Mouse (Mus musculus) stomach, postnatal 0 days (tissue): ENCODE results near the gene Klhl8. TPM values are rescaled to one million over a fixed set of nuclear protein-coding genes. Genes with fewer than 3 reads are reported as not detected.

Experiments used
- ATAC-seq: fragments of 200-750 bp; cut with Nextera tagmentation; 2 replicates; pipeline ENCODE4 v1.8.0; 2017; ENCODE audit not compliant: low FRiP score, low TSS enrichment
- DNase-seq: peaks from one replicate; pipeline ENCODE4 v3.0.0-alpha.2; 2016; ENCODE audit warnings: low spot score
- H3K27ac ChIP-seq: fragments of 300-500 bp; sonication (generic); replicated peaks from 2 replicates; pipeline ENCODE4 v1.5.1; 2014; ENCODE audit warnings: mild to moderate bottlenecking, control low read depth
- H3K27me3 ChIP-seq: fragments of 300-500 bp; sonication (generic); 2 replicates; pipeline ENCODE4 v1.6.1; 2014; ENCODE audit warnings: low read length; ENCODE audit not compliant: control insufficient read depth, insufficient read depth
- H3K36me3 ChIP-seq: fragments of 300-500 bp; sonication (generic); 2 replicates; pipeline ENCODE4 v1.6.1; 2014; ENCODE audit warnings: low read length, mixed read lengths; ENCODE audit not compliant: control insufficient read depth, insufficient read depth
- H3K4me1 ChIP-seq: fragments of 300-500 bp; sonication (generic); replicated peaks from 2 replicates; pipeline ENCODE4 v1.6.1; 2014; ENCODE audit warnings: antibody characterized with exemption; ENCODE audit not compliant: control insufficient read depth, insufficient read depth
- H3K4me2 ChIP-seq: fragments of 300-500 bp; sonication (generic); replicated peaks from 2 replicates; pipeline ENCODE4 v1.6.1; 2014; ENCODE audit warnings: low read depth, mild to moderate bottlenecking, control low read depth, moderate library complexity
- H3K4me3 ChIP-seq: fragments of 300-500 bp; sonication (generic); 2 replicates; pipeline ENCODE4 v1.5.1; 2014; ENCODE audit warnings: low read depth, low read length, control low read depth
- H3K9ac ChIP-seq: fragments of 300-500 bp; sonication (generic); 2 replicates; pipeline ENCODE4 v1.6.1; 2014; ENCODE audit warnings: mild to moderate bottlenecking, low read length, control low read depth, mixed read lengths
- H3K9me3 ChIP-seq: fragments of 300-500 bp; sonication (generic); 2 replicates; pipeline ENCODE4 v1.6.1; 2016; ENCODE audit warnings: low read length; ENCODE audit not compliant: control insufficient read depth
- CTCF ChIP-seq: IDR thresholded peaks from 2 replicates; pipeline ENCODE4 v1.5.1; 2016; ENCODE audit warnings: antibody characterized with exemption, low read depth, mild to moderate bottlenecking, moderate library complexity
- EP300 ChIP-seq: optimal IDR thresholded peaks from 2 replicates; pipeline ENCODE3; 2016; ENCODE audit warnings: antibody characterized with exemption
- WGBS: fragments of 180-500 bp; shearing (Covaris S2); extraction: QIAGEN DNeasy Blood & Tissue Kit; methylation state at CpG from one replicate; pipeline ENCODE4 v1.1.7; 2014; 5-methylcytosine and 5-hydroxymethylcytosine counted together
- polyA plus RNA-seq: library from polyadenylated mRNA; unstranded; fragments of >200 nt; fragmentation: Nextera tagmentation; extraction: Ambion mirVana; gene quantifications from 2 replicates; pipeline ENCODE4 v1.2.1, GENCODE M21; 2015

Klhl8 gene
- polyA plus RNA-seq, 1 experiment from 2014 or later = 7.7 TPM

DNA sequence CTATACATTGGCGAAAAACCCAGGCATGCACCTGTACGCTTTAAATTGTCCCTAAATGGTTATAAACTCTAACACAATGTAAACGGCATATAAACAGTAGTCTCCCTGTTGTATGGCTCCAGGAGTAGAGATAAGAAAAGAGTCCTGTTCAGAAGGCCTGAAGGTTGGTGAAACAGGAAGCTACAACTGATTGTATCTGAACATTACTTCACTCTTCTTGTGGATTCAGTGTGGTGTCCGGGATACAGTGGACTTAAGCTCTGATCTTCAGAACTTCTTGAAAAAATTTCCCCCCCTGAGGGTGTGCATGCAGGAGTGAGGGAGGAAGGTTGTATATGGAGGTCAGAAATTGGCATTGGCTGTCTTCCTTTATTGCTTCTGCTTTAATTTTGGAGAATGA is 8.4 kb upstream of the Klhl8 start:
- H3K27me3 ChIP-seq = no peaks in the 10 kb centered on the region
- no peaks in the 10 kb centered on the region for H3K36me3 ChIP-seq
- DNase-seq (no peak), ATAC-seq (no peak)
- TF ChIP-seq CTCF (no peak), EP300 (no peak)
- 71% methylated on average over 4 of the region's 4 CpGs for WGBS
- no peak overlapping the region for H3K9ac ChIP-seq
- no peaks in the 10 kb centered on the region for H3K9me3 ChIP-seq
- no peak overlapping the region for H3K27ac ChIP-seq
- H3K4me2 ChIP-seq = no peak overlapping the region
- no peak overlapping the region for H3K4me3 ChIP-seq
- no peaks in the 10 kb centered on the region for H3K4me1 ChIP-seq

DNA sequence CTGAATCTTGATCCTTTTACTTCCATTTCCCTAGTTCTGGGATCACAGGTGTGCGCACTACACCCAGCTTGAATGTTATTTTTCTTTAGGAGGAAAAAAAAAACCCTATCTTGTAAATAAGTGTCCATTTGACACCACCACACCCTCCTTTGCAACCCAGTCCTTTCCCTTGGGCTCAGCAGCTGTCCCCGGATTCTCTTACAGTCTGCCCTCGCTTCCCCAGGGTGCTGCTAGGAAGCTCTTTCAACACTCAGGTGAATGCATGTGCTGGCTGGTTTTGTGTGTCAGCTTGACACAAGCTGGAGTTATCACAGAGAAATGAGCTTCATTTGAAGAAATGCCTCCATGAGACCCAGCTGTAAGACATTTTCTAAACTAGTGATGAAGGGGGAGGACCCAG is 7.2 kb upstream of the Klhl8 start:
- no peak overlapping the region for H3K27ac ChIP-seq
- 60% methylated on average over 3 of the region's 3 CpGs for WGBS

DNA sequence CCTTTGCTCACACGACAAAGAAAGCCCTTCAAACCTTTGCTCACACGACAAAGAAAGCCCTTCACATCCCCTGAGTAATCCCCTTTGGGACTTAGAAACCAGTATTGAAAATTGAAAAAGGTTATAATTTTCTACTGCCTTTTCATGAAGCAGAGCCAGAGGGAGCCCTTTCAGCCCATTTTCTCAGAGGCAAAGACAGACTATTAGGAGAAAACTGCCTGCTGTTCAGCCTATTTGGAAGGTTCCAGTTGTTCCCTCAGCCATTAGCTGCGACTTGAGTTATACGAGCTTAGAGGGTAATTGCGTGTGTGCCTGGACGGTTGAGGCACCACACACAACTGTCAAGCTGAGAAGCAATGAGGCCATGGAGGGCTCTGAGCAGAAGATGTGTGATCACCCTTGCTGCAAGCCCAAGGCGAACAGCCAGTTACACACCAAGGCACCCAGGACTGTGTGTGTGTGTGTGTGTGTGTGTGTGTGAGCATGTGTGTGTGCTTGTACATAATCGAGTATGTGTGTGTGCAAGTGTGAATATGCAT is 6.4 kb upstream of the Klhl8 start:
- WGBS = 60% methylated on average over 8 of the region's 8 CpGs
- Histone ChIP-seq H3K4me2 (no peak overlapping the region), H3K27me3 (no peaks in the 10 kb centered on the region), H3K4me1 (no peaks in the 10 kb centered on the region), H3K4me3 (no peak overlapping the region), H3K36me3 (no peaks in the 10 kb centered on the region), H3K9ac (no peak overlapping the region), H3K9me3 (no peaks in the 10 kb centered on the region), H3K27ac (no peak overlapping the region)
- ATAC-seq = peak; percentile 8; the same call in 1 of the 2 replicates
- DNase-seq = no peak
- TF ChIP-seq CTCF = peak; percentile 35
- no peak for TF ChIP-seq EP300

More for the DNA sequence above, 7.2 kb upstream of the Klhl8 start:
- Histone ChIP-seq H3K4me2 (no peak overlapping the region), H3K9ac (no peak overlapping the region), H3K9me3 (no peaks in the 10 kb centered on the region), H3K4me1 (no peaks in the 10 kb centered on the region), H3K36me3 (no peaks in the 10 kb centered on the region), H3K27me3 (no peaks in the 10 kb centered on the region), H3K4me3 (no peak overlapping the region)
- no peak for TF ChIP-seq EP300
- TF ChIP-seq CTCF = no peak
- ATAC-seq = no peak
- DNase-seq = no peak

DNA sequence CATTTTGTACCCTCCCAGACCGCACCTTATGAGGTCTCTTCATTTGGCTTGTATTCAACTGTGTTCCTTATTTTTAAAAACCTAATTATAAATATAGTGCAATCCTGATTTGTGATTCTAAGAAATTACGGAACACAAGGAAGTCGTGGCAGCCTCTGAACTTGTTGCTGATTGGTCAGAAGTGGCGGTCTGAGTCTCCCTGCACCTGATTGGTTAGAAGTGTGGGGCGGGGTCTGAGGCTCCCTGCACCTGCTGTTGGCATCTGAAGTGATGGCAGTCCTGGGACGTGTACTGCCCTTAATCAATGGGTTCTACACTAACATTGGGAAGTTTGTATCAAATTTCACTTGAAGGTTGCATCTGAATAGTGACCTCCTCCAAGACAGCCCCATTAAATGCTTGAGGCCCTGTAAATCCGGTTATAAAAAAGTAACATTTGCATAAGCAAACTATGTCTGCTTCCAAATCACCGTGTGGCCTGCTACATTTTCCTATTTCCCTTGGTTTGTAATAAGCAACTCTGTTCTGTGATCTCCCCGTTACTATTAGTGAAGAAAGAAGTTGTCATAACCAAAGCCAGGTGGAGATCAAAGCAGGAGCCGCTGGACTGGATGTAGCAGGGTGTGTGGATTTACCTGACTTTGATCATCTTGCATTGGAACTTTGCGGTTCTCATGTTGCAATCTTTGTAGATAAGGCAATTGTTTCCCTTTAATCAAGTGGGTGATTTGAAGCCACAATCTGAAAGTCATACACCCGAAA is 5.7 kb upstream of the Klhl8 start:
- peak; percentile 72; the same call in 1 of the 2 replicates for ATAC-seq
- Histone ChIP-seq H3K27ac (no peak overlapping the region), H3K4me3 (no peak overlapping the region), H3K36me3 (no peaks in the 10 kb centered on the region), H3K9ac (no peak overlapping the region), H3K27me3 (no peaks in the 10 kb centered on the region), H3K4me2 (no peak overlapping the region), H3K9me3 (no peaks in the 10 kb centered on the region), H3K4me1 (no peaks in the 10 kb centered on the region)
- no peak for TF ChIP-seq CTCF
- TF ChIP-seq EP300 = no peak
- peak; percentile 74 for DNase-seq
- 49% methylated on average over 12 of the region's 12 CpGs for WGBS

DNA sequence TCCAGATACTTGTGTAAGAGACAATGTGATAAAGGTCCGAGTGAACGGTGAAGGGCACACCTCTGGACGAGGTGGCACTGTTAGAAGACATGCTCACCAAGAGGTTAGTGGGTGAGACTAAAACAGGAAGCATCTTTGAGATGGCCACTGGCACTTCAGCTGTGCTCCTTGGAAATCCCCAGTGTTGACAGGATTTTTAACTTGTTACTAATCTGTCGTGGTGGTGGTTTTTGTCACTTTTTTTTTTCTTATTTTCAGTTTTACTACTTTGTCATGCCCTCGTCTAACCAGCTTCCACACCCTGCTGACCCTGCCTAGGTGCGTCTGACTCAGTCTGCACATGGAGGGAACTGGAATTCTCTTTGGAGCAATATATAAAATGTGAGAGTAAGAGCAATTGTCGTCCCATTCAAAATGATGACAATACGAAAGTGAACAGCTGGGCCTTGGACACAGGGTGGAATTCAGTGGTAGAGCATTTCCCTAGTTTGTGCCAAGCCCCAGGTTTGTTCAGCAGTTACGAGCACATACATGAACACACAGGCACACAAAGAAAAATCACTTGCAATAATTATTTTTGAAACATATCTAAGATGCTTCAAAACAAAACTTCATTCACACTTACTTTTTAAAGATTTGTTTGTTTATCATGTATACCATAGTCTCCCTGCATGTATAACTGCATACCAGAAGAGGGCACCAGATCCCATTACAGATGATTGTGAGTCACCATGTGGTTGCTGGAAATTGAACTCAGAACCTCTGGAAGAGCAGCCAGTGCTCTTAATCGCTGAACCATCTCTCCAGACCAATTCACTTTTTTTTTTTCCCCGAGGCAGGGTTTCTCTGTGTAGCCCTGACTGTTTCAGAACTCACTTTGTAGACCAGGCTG is 3.5 kb upstream of the Klhl8 start:
- TF ChIP-seq CTCF = peak; percentile 65
- no peak for TF ChIP-seq EP300
- Histone ChIP-seq H3K4me3 (no peak overlapping the region), H3K36me3 (no peaks in the 10 kb centered on the region), H3K9ac (no peak overlapping the region), H3K27ac (no peak overlapping the region), H3K27me3 (no peaks in the 10 kb centered on the region), H3K4me1 (no peaks in the 10 kb centered on the region), H3K9me3 (no peaks in the 10 kb centered on the region), H3K4me2 (no peak overlapping the region)
- ATAC-seq = no peak
- WGBS = 58% methylated on average over 11 of the region's 11 CpGs
- DNase-seq = no peak
